In the genomic region with DNA sequence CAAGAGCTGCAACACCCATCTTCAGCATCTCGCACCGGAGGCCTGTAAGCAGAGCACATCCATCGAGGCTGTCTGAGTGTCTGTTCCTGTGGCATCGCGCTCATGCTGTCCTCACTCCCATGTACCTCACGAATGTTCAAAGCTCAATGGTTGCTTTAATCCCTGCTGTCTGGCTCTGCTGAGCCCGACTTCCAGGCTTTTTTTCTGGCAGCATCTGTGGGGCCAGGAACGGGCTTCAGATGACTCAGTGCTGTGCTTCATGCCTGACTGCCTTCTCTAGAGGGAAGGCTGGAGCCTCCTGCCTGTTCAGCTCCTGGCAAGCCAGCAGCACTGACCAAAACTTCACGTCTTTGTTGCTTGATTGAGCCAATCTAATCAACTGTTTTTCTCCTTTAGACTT, we compare ENCODE assay signal across 11 mouse cellular contexts.
DNase-seq lines count a peak whose midpoint lies in the region; ATAC-seq and TF ChIP-seq lines count a peak whose summit lies in the region.
"Had no signal": no experiment of that assay in that cellular context is flagged by ENCODE, and none has a peak within 500 bp of the region (broad histone marks: within the 10 kb centered on the region; RNA-seq: fewer than 3 reads in every experiment).

No protein-coding gene starts in this region.

- 50% methylated on average over 9 of the region's 9 CpGs for WGBS in hindbrain, embryonic 16.5 days
- WGBS in hindbrain, embryonic 13.5 days, result 64% methylated on average over 9 of the region's 9 CpGs
- WGBS in kidney, embryonic 15.5 days, result 52% methylated on average over 9 of the region's 9 CpGs

- no peak overlapping the region for H3K4me2 ChIP-seq in hindbrain, embryonic 16.5 days (ENCODE audit: low read length)
- no peak overlapping the region for H3K4me2 ChIP-seq in hindbrain, embryonic 13.5 days
- no peak overlapping the region for H3K4me2 ChIP-seq in CH12.LX (ENCODE audit: insufficient read depth, low read depth, poor library complexity, severe bottlenecking)
- peak overlapping the region; percentile 21; the same call in 1 of the 2 replicates for H3K4me2 ChIP-seq in kidney, embryonic 15.5 days
- H3K4me2 ChIP-seq: limb, embryonic 13.5 days; neural tube, embryonic 13.5 days had no signal

- no peak for TF ChIP-seq RAD21 in CH12.LX (IDR thresholded peaks at IDR 0.05; ENCODE audit: low read depth, low read length)

- no peaks in the 10 kb centered on the region for H3K36me3 ChIP-seq in hindbrain, embryonic 16.5 days (ENCODE audit: control insufficient read depth, insufficient read depth, low read length)
- H3K36me3 ChIP-seq in hindbrain, embryonic 13.5 days, result no peaks in the 10 kb centered on the region
- peaks cover 10 to 49% of the 10 kb centered on the region in 2 experiments for H3K36me3 ChIP-seq in CH12.LX (replicated peaks in 1 of 2; ENCODE audit: control insufficient read depth in 1 of 2, insufficient read depth in 1 of 2, low read length in 1 of 2)
- H3K36me3 ChIP-seq in kidney, embryonic 15.5 days, result peaks cover 27% of the 10 kb centered on the region

- no peaks in the 10 kb centered on the region for H3K27me3 ChIP-seq in hindbrain, embryonic 16.5 days (replicated peaks; ENCODE audit: control insufficient read depth, insufficient read depth, low read length)
- no peaks in the 10 kb centered on the region for H3K27me3 ChIP-seq in hindbrain, embryonic 13.5 days
- H3K27me3 ChIP-seq in CH12.LX (replicated peaks), result no peaks in the 10 kb centered on the region
- no peaks in the 10 kb centered on the region for H3K27me3 ChIP-seq in kidney, embryonic 15.5 days
- H3K27me3 ChIP-seq: limb, embryonic 13.5 days; neural tube, embryonic 13.5 days had no signal

- no peak for TF ChIP-seq CTCF in CH12.LX (conservative IDR thresholded peaks at IDR 0.05 in 1 of 2, IDR thresholded peaks at IDR 0.05 in 1 of 2; ENCODE audit: low read depth in 2 of 2, low read length in 2 of 2)

- no peak for TF ChIP-seq EP300 in CH12.LX (IDR thresholded peaks at IDR 0.05; ENCODE audit: low read length)

- no peak for TF ChIP-seq POLR2A in CH12.LX (IDR thresholded peaks at IDR 0.05; ENCODE audit: low read depth, low read length)

- H3K9ac ChIP-seq in hindbrain, embryonic 16.5 days (ENCODE audit: low read depth, low read length), result no peak overlapping the region
- no peak overlapping the region for H3K9ac ChIP-seq in hindbrain, embryonic 13.5 days
- H3K9ac ChIP-seq in CH12.LX (ENCODE audit: insufficient read depth, low read depth), result no peak overlapping the region
- no peak overlapping the region for H3K9ac ChIP-seq in kidney, embryonic 15.5 days
- H3K9ac ChIP-seq: limb, embryonic 13.5 days; neural tube, embryonic 13.5 days had no signal

- no peaks in the 10 kb centered on the region for H3K79me2 ChIP-seq in CH12.LX (replicated peaks; ENCODE audit: control insufficient read depth, extremely low read depth, insufficient read depth, poor library complexity, severe bottlenecking)

- peaks cover 9% of the 10 kb centered on the region for H3K4me1 ChIP-seq in hindbrain, embryonic 16.5 days (ENCODE audit: control insufficient read depth, insufficient read depth, low read depth, low read length)
- H3K4me1 ChIP-seq in hindbrain, embryonic 13.5 days (replicated peaks), result peaks cover 16% of the 10 kb centered on the region
- H3K4me1 ChIP-seq in CH12.LX (ENCODE audit: control insufficient read depth in 1 of 2, insufficient read depth in 2 of 2), result peaks cover 27 to 82% of the 10 kb centered on the region in 2 experiments
- H3K4me1 ChIP-seq in kidney, embryonic 15.5 days, result peaks cover 50% of the 10 kb centered on the region

- dilution Hi-C loops in CH12.LX (cut with MboI; ENCODE audit: extremely low pct_ligation_motif_present, extremely low pct_unique_long_range_greater_than_20kb, low sequenced_read_pairs), result no loop called here

- H3K27ac ChIP-seq in hindbrain, embryonic 16.5 days (ENCODE audit: low read depth, low read length), result 0 out of 2 replicates have a peak overlapping the region, but pooled peaks have one; percentile 32
- no peak overlapping the region for H3K27ac ChIP-seq in hindbrain, embryonic 13.5 days
- no peak overlapping the region for H3K27ac ChIP-seq in CH12.LX (ENCODE audit: insufficient read depth, low read depth)
- H3K27ac ChIP-seq in kidney, embryonic 15.5 days, result peak overlapping the region; percentile 88
- H3K27ac ChIP-seq: limb, embryonic 13.5 days; neural tube, embryonic 13.5 days had no signal

- peak; percentile 2 for DNase-seq in CH12.LX (ENCODE audit: extremely low read depth)
- peak; percentile 74 to 85 for DNase-seq in cerebellum, adult 18-20 months
- DNase-seq in testis, postnatal 10 days (ENCODE audit: low spot score), result no peak
- no peak for DNase-seq in adrenal gland, postnatal 10 days
- no peak for DNase-seq in layer of hippocampus, postnatal 14 days (ENCODE audit: low spot score in 2 of 2)
- DNase-seq: thymus, postnatal 25 days had no signal

- H3K4me3 ChIP-seq in hindbrain, embryonic 16.5 days (ENCODE audit: low read length), result no peak overlapping the region
- no peak overlapping the region for H3K4me3 ChIP-seq in hindbrain, embryonic 13.5 days
- H3K4me3 ChIP-seq in CH12.LX (replicated peaks in 1 of 3; ENCODE audit: low read depth in 2 of 3, low read length in 2 of 3, poor library complexity in 1 of 3), result no peak overlapping the region
- no peak overlapping the region for H3K4me3 ChIP-seq in kidney, embryonic 15.5 days (replicated peaks)
- H3K4me3 ChIP-seq: limb, embryonic 13.5 days; neural tube, embryonic 13.5 days had no signal

- H3K9me3 ChIP-seq in hindbrain, embryonic 16.5 days (ENCODE audit: control insufficient read depth, low read length), result no peaks in the 10 kb centered on the region
- H3K9me3 ChIP-seq in hindbrain, embryonic 13.5 days, result no peaks in the 10 kb centered on the region
- H3K9me3 ChIP-seq in CH12.LX (replicated peaks; ENCODE audit: low read length), result no peaks in the 10 kb centered on the region
- no peaks in the 10 kb centered on the region for H3K9me3 ChIP-seq in kidney, embryonic 15.5 days (replicated peaks)
- H3K9me3 ChIP-seq: limb, embryonic 13.5 days; neural tube, embryonic 13.5 days had no signal

- in situ Hi-C loops in CH12.LX (cut with MboI; ENCODE audit: low pct_ligation_motif_present, low pct_unique_long_range_greater_than_20kb, low sequenced_read_pairs), result loop anchor here (5.0 kb wide), 1 partner anchor 40 kb away; no protein-coding TSS in a partner anchor

- ATAC-seq in hindbrain, embryonic 16.5 days, result peak; percentile 54; the same call in 1 of the 2 replicates
- no peak for ATAC-seq in hindbrain, embryonic 13.5 days (ENCODE audit: low FRiP score)
- ATAC-seq in kidney, embryonic 15.5 days (replicated peaks; ENCODE audit: low FRiP score), result peak; percentile 88

TF ChIP-seq in CH12.LX, 34 proteins besides CTCF, POLR2A, EP300 and RAD21:
- TF ChIP-seq BHLHE40 (IDR thresholded peaks at IDR 0.05; ENCODE audit: low read depth, low read length) (0 out of 2 replicates have a peak, but pooled peaks have one; percentile 5), JUN (IDR thresholded peaks at IDR 0.05; ENCODE audit: insufficient read depth, low read depth, low read length) (no peak), SMC3 (IDR thresholded peaks at IDR 0.05; ENCODE audit: low read depth, low read length) (no peak), IRF4 (IDR thresholded peaks at IDR 0.05; ENCODE audit: low read depth, low read length) (no peak), JUND (conservative IDR thresholded peaks at IDR 0.05; ENCODE audit: low read depth, low read length) (no peak)

Comparison
In these comparisons a context has a peak if more than half of its experiments do, and no peak if none do; other contexts are left out.
1. H3K27ac ChIP-seq: peak in hindbrain, embryonic 16.5 days (single experiment) and kidney, embryonic 15.5 days (single experiment); none in hindbrain, embryonic 13.5 days (single experiment) and CH12.LX (single experiment).
2. DNase-seq: peak in CH12.LX (single experiment) and cerebellum, adult 18-20 months (2 of 2); none in testis, postnatal 10 days (single experiment), adrenal gland, postnatal 10 days (single experiment) and layer of hippocampus, postnatal 14 days (0 of 2).